Mouse (Mus musculus) MEL (cell line): ENCODE measurements at regions not wholly inside any gene's neighbourhood (a gene's known extent, or its start where the extent isn't known, plus 50 kb on each side); places are given as distances from the start of the nearest gene placed in this dataset.

Source experiments
- DNase-seq: peaks from one replicate; pipeline ENCODE4 v3.0.0; 2011; ENCODE audit warnings: low read depth, low spot score
- H3K27ac ChIP-seq: 2 replicates; pipeline ENCODE4 v1.5.1; 2012; ENCODE audit warnings: low read depth, mild to moderate bottlenecking, control low read depth, low read length, moderate library complexity; ENCODE audit not compliant: control insufficient read depth
- H3K27me3 ChIP-seq, 2 experiments: fragments of 150-350 bp in 1 of 2; sonication (generic) in 1 of 2; 2 replicates each; pipeline ENCODE4 v1.6.1; 2012; ENCODE audit warnings: low read length in 2 of 2, mild to moderate bottlenecking in 2 of 2, improper control_type of control experiment in 1 of 2, moderate library complexity in 1 of 2; ENCODE audit not compliant: insufficient read depth in 2 of 2, control insufficient read depth in 1 of 2
- H3K36me3 ChIP-seq, 2 experiments: 2 replicates each; pipeline ENCODE4 v1.6.1; 2012 to 2014; ENCODE audit warnings: low read length in 2 of 2, improper control_type of control experiment in 1 of 2, inconsistent platforms in 1 of 2, mild to moderate bottlenecking in 1 of 2; ENCODE audit not compliant: insufficient read depth in 2 of 2, control insufficient read depth in 1 of 2
- H3K4me1 ChIP-seq, 2 experiments: fragments of 150-350 bp in 1 of 2; sonication (generic) in 1 of 2; 2 replicates each; pipeline ENCODE4 v1.6.1; 2012; ENCODE audit warnings: low read length in 2 of 2, improper control_type of control experiment in 1 of 2, mild to moderate bottlenecking in 1 of 2; ENCODE audit not compliant: insufficient read depth in 2 of 2, control insufficient read depth in 1 of 2
- H3K4me3 ChIP-seq, 2 experiments: fragments of 150-350 bp in 1 of 2; sonication (generic) in 1 of 2; 2 replicates each; pipeline ENCODE4 v1.5.1; 2012; ENCODE audit warnings: low read depth in 2 of 2, low read length in 2 of 2, mild to moderate bottlenecking in 2 of 2, moderate library complexity in 2 of 2, control low read depth in 1 of 2, improper control_type of control experiment in 1 of 2; ENCODE audit not compliant: control insufficient read depth in 1 of 2, insufficient read depth in 1 of 2
- H3K79me2 ChIP-seq: 2 replicates; pipeline ENCODE4 v1.6.1; 2012; ENCODE audit warnings: mild to moderate bottlenecking, low read length, moderate library complexity; ENCODE audit not compliant: control insufficient read depth, poor library complexity, insufficient read depth
- H3K9ac ChIP-seq: 2 replicates; pipeline ENCODE4 v1.6.1; 2012; ENCODE audit warnings: low read depth, mild to moderate bottlenecking, control low read depth, low read length, moderate library complexity; ENCODE audit not compliant: control insufficient read depth, poor library complexity, severe bottlenecking
- H3K9me3 ChIP-seq: fragments of 150-350 bp; sonication (generic); replicated peaks from 2 replicates; pipeline ENCODE4 v1.6.1; 2012; ENCODE audit warnings: mild to moderate bottlenecking, low read length, improper control_type of control experiment, moderate library complexity; ENCODE audit not compliant: insufficient read depth
- BHLHE40 ChIP-seq: IDR thresholded peaks from 2 replicates; pipeline ENCODE4 v1.6.1; 2012; ENCODE audit warnings: low read depth, mild to moderate bottlenecking, inconsistent platforms, low read length, improper control_type of control experiment, borderline replicate concordance
- CHD1 ChIP-seq: IDR thresholded peaks from 2 replicates; pipeline ENCODE4 v1.6.1; 2012; ENCODE audit warnings: low read depth, mild to moderate bottlenecking, inconsistent platforms, low read length, improper control_type of control experiment
- CHD2 ChIP-seq: IDR thresholded peaks from 2 replicates; pipeline ENCODE4 v1.6.1; 2011; ENCODE audit warnings: low read length, improper control_type of control experiment
- CTCF ChIP-seq, 3 experiments: IDR thresholded peaks in 2 of 3; conservative IDR thresholded peaks in 1 of 3; 2 replicates each; pipeline ENCODE4 v1.5.1; 2011 to 2012; ENCODE audit warnings: low read length in 3 of 3, low read depth in 2 of 3, mild to moderate bottlenecking in 2 of 3, improper control_type of control experiment in 1 of 3, inconsistent platforms in 1 of 3, mixed read lengths in 1 of 3, moderate library complexity in 1 of 3; ENCODE audit not compliant: control insufficient read depth in 1 of 3, insufficient read depth in 1 of 3, poor library complexity in 1 of 3, severe bottlenecking in 1 of 3
- EP300 ChIP-seq, 2 experiments: IDR thresholded peaks; 2 replicates each; pipeline ENCODE4 v1.6.1; 2011; ENCODE audit warnings: improper control_type of control experiment in 2 of 2, low read length in 2 of 2, low read depth in 1 of 2, mild to moderate bottlenecking in 1 of 2
- ETS1 ChIP-seq: IDR thresholded peaks from 2 replicates; pipeline ENCODE4 v1.6.1; 2012; ENCODE audit warnings: low read depth, mild to moderate bottlenecking, inconsistent platforms, low read length, improper control_type of control experiment, moderate library complexity
- GABPA ChIP-seq: IDR thresholded peaks from 2 replicates; pipeline ENCODE4 v1.6.1; 2012; ENCODE audit warnings: low read depth, mild to moderate bottlenecking, inconsistent platforms, low read length, improper control_type of control experiment, moderate library complexity
- GATA1 ChIP-seq: IDR thresholded peaks from 2 replicates; pipeline ENCODE4 v1.6.1; 2011; ENCODE audit warnings: low read depth, low read length, improper control_type of control experiment
- JUND ChIP-seq: IDR thresholded peaks from 2 replicates; pipeline ENCODE4 v1.6.1; 2011; ENCODE audit warnings: low read depth, mild to moderate bottlenecking, improper control_type of control experiment, low read length
- MAX ChIP-seq: IDR thresholded peaks from 2 replicates; pipeline ENCODE4 v1.6.1; 2011; ENCODE audit warnings: low read length, improper control_type of control experiment
- MEF2A ChIP-seq: IDR thresholded peaks from 2 replicates; pipeline ENCODE4 v1.6.1; 2014; ENCODE audit warnings: low read depth, mild to moderate bottlenecking, inconsistent platforms, low read length, improper control_type of control experiment; ENCODE audit not compliant: poor library complexity, insufficient replicate concordance, severe bottlenecking; ENCODE audit errors: extremely low read depth
- MXI1 ChIP-seq: IDR thresholded peaks from 2 replicates; pipeline ENCODE4 v1.6.1; 2011; ENCODE audit warnings: mild to moderate bottlenecking, low read depth, low read length, improper control_type of control experiment
- MYB ChIP-seq: IDR thresholded peaks from 2 replicates; pipeline ENCODE4 v1.6.1; 2011; ENCODE audit warnings: mild to moderate bottlenecking, low read depth, low read length, improper control_type of control experiment
- MYC ChIP-seq: IDR thresholded peaks from 2 replicates; pipeline ENCODE4 v1.6.1; 2011; ENCODE audit warnings: low read depth, mild to moderate bottlenecking, low read length, improper control_type of control experiment, moderate library complexity
- NELFE ChIP-seq: IDR thresholded peaks from 2 replicates; pipeline ENCODE4 v1.6.1; 2011; ENCODE audit warnings: low read depth, low read length, improper control_type of control experiment
- POLR2AphosphoS2 ChIP-seq: IDR thresholded peaks from 2 replicates; pipeline ENCODE4 v1.6.1; 2011; ENCODE audit warnings: low read length, improper control_type of control experiment
- POLR2AphosphoS5 ChIP-seq: IDR thresholded peaks from 2 replicates; pipeline ENCODE4 v1.6.1; 2012; ENCODE audit warnings: low read depth, borderline replicate concordance, mild to moderate bottlenecking, inconsistent platforms, low read length, moderate library complexity, mixed read lengths
- SIN3A ChIP-seq: IDR thresholded peaks from 2 replicates; pipeline ENCODE4 v1.6.1; 2012; ENCODE audit warnings: low read length, improper control_type of control experiment, inconsistent platforms
- SMC3 ChIP-seq: IDR thresholded peaks from 2 replicates; pipeline ENCODE4 v1.6.1; 2011; ENCODE audit warnings: low read depth, low read length, improper control_type of control experiment
- TCF12 ChIP-seq: IDR thresholded peaks from 2 replicates; pipeline ENCODE4 v1.6.1; 2014; ENCODE audit warnings: low read depth, mild to moderate bottlenecking, inconsistent platforms, low read length, improper control_type of control experiment, moderate library complexity
- USF1 ChIP-seq: IDR thresholded peaks from 2 replicates; pipeline ENCODE4 v1.6.1; 2014; ENCODE audit warnings: low read depth, mild to moderate bottlenecking, inconsistent platforms, low read length, improper control_type of control experiment, moderate library complexity
- ZC3H11A ChIP-seq: IDR thresholded peaks from 2 replicates; pipeline ENCODE4 v1.6.1; 2012; ENCODE audit warnings: low read depth, mild to moderate bottlenecking, inconsistent platforms, low read length, improper control_type of control experiment
- ZKSCAN1 ChIP-seq: IDR thresholded peaks from 2 replicates; pipeline ENCODE4 v1.6.1; 2012; ENCODE audit warnings: low read depth, mild to moderate bottlenecking, inconsistent platforms, low read length, improper control_type of control experiment, moderate library complexity
- ZNF384 ChIP-seq: IDR thresholded peaks from 2 replicates; pipeline ENCODE4 v1.6.1; 2012; ENCODE audit warnings: low read depth, mild to moderate bottlenecking, inconsistent platforms, low read length, improper control_type of control experiment

- Histone ChIP-seq H3K27me3 (no peaks in the 10 kb centered on the region), H3K27ac (no peak overlapping the region), H3K9ac (no peak overlapping the region), H3K9me3 (no peaks in the 10 kb centered on the region), H3K4me1 (no peaks in the 10 kb centered on the region), H3K79me2 (no peaks in the 10 kb centered on the region), H3K4me3 (no peak overlapping the region), H3K36me3 (no peaks in the 10 kb centered on the region)
- DNase-seq, result no peak
- no peak for TF ChIP-seq CHD1
- no peak for TF ChIP-seq MYB
- no peak for TF ChIP-seq ZNF384
- no peak for TF ChIP-seq NELFE
- no peak for TF ChIP-seq EP300 (IDR thresholded peaks at IDR 0.05; ENCODE audit: low read depth in 1 of 2, low read length in 2 of 2)
- TF ChIP-seq JUND, result no peak
- TF ChIP-seq MEF2A, result no peak
- TF ChIP-seq ZC3H11A, result no peak
- TF ChIP-seq USF1, result no peak
- TF ChIP-seq POLR2AphosphoS2, result no peak
- no peak for TF ChIP-seq POLR2AphosphoS5
- TF ChIP-seq MYC, result no peak
- no peak for TF ChIP-seq GATA1
- TF ChIP-seq MAX, result no peak
- no peak for TF ChIP-seq CTCF (IDR thresholded peaks at IDR 0.05 in 2 of 3, conservative IDR thresholded peaks at IDR 0.05 in 1 of 3; ENCODE audit: control insufficient read depth in 1 of 3, insufficient read depth in 1 of 3, low read depth in 2 of 3, low read length in 3 of 3, poor library complexity in 1 of 3, severe bottlenecking in 1 of 3)
- TF ChIP-seq CHD2, result no peak
- TF ChIP-seq ETS1, result no peak
- TF ChIP-seq TCF12, result no peak
- no peak for TF ChIP-seq MXI1
- TF ChIP-seq ZKSCAN1, result no peak
Observed at GRCm38 (mm10) chr2:48717770-48718169, 96.1 kb upstream of the Acvr2a start.

DNA sequence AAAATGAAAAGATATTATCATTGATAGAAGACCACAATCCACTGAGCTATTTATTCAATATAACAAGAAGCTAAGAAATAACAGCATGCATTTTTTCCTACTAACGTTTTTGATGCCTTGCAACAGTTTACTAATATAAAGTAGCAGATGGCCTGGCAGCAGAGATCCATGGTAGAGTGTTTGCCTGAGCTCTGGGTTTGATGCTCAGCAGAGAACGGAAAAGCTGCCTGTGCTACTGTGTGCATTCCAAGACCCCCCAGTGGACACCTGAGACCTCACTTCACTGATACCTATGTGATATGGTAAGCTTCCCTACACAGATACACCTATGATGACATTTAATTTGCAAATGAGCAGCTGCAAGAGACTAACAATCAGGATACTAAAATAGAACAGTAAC, 95.6 kb upstream of the Acvr2a start:
- Histone ChIP-seq H3K9me3 (no peaks in the 10 kb centered on the region), H3K36me3 (no peaks in the 10 kb centered on the region), H3K27me3 (no peaks in the 10 kb centered on the region), H3K4me1 (no peaks in the 10 kb centered on the region), H3K79me2 (no peaks in the 10 kb centered on the region), H3K9ac (no peak overlapping the region), H3K4me3 (no peak overlapping the region), H3K27ac (no peak overlapping the region)
- DNase-seq, result no peak
- TF ChIP-seq CHD1, result no peak
- no peak for TF ChIP-seq SIN3A
- no peak for TF ChIP-seq ETS1
- TF ChIP-seq GABPA, result no peak
- no peak for TF ChIP-seq GATA1
- TF ChIP-seq POLR2AphosphoS2, result no peak
- TF ChIP-seq SMC3, result no peak
- TF ChIP-seq BHLHE40, result no peak
